Mouse (Mus musculus): ENCODE measurements at regions not wholly inside any gene's neighbourhood (a gene's known extent, or its start where the extent isn't known, plus 50 kb on each side); places are given as distances from the start of the nearest gene placed in this dataset.

DNA sequence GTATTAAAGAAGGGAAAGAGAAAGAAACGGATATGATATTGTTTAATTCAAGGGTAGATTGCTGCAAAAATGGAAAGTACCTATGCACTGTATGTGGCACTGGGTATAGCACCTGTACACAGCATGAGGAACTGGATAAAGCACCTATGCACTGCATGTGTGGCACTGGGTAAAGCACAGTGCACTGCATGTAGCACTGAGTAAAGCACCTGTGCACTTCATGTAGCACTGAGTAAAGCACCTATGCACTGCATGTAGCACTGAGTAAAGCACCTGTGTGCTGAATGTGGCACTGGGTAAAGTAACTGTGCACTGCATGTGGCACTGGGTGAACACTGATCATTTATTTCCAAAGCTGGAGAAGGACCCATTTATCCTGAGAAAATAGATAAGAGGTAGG is 280.2 kb upstream of the Fam49a start:
- no peak for DNase-seq (ENCODE audit: low spot score in 2 of 2)

DNA sequence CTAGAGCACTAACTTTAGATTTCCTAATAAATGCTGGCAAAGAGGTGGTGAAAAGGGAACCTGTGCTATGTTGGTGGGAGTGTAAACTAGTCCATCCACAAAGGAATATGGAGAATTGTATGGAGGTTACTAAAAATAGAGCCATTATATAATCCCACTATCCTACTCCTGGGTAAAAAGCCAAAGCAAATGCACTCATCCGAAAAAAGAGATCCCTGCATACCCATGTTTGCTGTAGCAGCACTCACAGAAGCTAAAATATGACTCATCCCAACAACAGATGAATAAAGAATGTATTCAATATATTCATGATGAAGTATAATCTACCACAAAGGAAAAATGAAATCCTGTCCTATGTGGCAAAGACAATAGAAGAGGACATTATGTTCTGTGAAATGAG is 268.4 kb upstream of the Fam49a start:
- DNase-seq (ENCODE audit: low spot score in 2 of 2), result no peak

DNA sequence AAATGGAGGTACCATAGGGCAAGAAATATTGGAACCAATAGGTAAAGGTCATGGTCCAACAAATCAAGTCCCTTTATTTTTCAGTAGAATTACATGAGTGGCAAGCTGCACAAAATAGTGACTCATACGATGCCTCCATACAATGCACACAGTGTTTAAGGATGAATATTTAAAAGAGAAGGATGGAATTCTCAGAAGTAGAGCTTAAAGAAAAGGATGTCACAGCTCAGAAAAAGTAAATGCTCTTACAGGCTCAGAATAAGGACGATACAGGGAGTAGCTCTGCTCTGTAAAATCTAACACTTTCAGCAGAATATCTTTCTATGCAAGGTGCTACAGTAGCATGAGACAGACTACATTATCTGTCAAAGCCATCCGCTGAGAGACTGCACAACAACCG is 262.7 kb upstream of the Fam49a start:
- DNase-seq (ENCODE audit: low spot score in 2 of 2), result no peak

DNA sequence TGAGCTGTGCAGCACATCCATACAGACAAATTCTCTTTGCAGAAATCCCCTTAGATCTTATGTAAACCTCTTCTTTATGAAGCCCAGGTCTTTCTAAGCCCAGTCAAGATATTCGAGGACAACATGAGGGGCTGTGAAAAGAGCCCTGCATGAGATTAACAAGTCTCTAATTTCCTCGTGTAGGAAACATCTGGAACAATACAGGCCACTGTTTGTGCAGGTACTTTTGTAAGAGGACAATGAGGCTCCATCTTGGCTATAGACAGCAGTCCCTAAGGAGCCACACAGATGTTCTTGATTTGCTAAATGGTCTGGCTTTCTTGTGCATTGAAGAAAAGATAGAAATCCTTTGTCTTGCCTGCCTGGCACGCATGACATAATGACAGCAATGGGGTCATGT is 259.5 kb upstream of the Fam49a start:
- no peak for DNase-seq (ENCODE audit: low spot score in 2 of 2)

DNA sequence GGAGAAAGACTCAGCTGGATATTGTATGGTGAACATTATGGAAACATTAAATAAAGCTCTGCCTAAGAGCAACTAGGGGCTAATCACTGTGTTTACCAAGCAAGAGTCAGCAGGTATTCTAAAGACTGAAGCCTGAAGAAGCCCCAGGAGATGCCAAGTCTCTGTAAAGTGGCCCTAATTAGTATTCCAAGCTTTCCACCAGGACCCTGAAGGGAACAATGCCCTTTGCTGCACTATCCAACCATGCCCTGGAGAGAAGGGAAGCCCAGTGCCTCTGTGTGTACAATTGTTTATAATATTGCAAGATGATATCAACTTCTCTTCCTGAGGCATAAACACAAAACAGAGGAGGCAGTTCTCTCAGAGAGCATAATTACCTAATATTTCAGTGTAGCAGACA is 251.3 kb upstream of the Fam49a start:
- DNase-seq (ENCODE audit: low spot score in 2 of 2), result no peak

DNA sequence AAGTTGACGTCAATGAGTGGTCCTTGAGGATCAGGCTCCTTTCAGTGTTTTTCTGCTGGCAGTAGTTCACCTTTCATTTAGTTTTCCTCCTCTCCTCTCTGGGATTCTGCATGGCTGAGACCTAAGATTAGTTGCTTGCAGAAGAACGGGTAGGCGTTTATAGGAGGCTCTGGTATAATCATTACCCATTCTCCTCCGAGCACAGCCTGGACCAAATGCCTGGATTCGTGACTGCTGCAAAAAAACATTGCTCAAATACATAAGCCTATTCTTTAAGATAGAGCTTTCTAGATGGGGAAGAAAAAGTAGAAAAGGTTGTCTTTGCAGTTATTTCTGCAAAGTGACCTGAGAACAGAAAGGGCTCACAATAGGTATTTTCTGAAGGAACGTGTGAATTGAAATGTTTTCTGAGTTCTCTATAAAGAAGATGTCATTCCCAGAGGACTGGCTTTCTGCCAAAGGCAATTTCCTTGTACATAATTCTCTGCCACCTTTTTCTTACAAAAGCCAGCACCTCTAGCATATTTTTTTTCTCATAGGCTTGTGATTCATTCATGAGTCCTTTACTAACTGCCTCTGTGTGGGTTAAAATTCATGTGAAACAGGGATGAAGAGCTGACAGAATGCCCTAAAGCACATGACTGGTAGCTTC is 238.0 kb upstream of the Fam49a start:
- DNase-seq (ENCODE audit: low spot score in 2 of 2), result peak; percentile 7 to 8

DNA sequence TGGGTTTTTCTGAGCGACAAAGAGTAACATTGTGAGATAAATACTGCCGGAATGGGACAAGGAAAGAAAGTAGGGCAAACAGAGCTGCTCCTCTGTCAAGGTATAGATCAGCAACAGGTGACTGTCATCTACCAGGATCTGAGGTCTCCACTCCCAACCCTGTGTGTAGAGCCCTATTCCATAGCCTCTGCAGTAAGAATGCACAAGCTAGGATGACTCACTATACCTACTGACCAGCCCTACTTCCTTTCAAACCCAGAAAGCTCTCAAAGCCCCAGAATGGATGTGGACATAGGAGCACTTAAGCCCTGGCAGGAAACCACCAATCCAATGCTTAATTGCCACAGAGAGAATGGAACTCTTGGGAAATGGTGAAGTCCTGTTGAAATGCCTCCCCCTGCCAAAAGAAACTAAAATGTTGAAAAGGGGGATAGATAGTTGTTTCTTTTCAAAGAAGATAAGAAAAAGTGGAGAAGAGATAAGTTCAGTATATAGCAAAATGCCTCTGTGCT is 231.8 kb upstream of the Fam49a start:
- DNase-seq (ENCODE audit: low spot score in 2 of 2), result no peak

DNA sequence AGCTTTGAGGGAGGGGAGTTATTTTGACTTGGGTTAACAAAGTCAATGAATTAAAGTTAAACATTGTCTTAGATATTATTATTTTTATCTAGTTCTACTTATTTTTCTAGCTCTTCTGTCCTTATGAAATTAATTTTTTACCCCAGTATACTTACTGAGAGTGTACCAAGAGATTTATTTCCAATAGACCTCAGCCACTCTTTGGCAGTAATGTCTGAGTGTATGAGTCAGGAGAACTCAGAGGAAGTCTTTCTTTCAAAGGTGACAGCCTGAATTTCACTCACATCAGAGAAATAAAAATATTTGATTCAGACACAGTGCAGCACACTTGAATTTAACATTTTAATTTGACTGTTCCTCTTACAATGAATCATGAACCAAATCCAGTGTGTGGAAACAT is 227.4 kb upstream of the Fam49a start:
- DNase-seq (ENCODE audit: low spot score in 2 of 2), result no peak

DNA sequence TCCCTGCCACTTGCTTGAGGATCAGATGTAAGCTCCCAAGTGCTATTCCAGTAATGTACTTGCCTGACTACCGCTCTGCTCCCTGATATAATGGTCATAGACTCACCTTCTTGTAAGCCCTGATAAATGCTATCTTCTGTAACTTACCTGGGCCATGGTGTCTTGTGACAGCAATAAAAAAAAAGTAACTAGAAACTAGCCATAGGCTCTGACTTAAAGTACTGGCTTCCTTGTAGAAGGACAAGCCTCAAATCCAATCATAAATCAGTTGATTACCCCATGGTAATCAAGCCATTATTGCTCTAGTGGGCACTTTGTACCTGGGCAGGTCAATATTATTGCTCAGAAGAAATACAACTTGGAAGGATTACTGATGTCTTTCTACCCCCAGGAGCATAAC is 222.7 kb upstream of the Fam49a start:
- no peak for DNase-seq (ENCODE audit: low spot score in 2 of 2)

DNA sequence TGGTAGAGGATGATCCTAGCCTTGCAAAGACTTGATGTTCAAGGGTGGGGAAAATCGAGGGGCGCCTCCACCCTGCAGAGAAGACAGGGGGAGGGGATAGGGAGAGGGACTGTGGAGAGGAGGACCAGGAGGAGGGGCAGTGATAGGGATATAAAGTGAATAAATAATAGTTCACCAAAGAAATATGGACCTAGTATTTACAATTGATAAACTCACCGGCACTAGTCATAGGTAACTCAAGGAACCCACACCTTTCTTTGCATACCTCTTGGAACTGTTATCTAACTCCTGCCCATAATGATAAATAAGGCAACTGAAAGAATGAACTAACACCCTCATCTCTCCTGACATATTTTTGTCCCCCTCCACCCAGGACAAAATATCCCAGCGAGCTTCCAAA is 199.7 kb upstream of the Fam49a start:
- no peak for DNase-seq (ENCODE audit: low spot score in 2 of 2)

DNA sequence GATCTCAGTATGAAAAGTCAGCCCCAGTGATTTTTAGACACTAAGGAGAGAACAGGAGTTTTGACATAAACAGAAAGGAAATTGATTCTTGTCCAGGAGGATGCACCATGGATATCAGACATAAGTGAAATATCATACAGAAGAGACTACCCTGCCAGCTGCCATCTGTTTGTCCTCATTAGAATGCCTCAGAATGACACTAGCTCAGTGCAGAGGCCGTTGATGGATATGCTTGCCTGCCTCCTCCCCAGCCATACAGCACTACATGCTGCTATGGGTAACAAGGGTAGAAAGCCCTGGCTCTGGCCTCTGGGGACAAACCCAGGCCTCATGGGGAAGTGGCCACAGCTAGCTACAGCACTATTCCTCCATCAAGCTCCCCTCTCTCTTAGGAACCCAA is 198.0 kb upstream of the Fam49a start:
- peak; percentile 4 for DNase-seq (ENCODE audit: low spot score in 2 of 2)

DNA sequence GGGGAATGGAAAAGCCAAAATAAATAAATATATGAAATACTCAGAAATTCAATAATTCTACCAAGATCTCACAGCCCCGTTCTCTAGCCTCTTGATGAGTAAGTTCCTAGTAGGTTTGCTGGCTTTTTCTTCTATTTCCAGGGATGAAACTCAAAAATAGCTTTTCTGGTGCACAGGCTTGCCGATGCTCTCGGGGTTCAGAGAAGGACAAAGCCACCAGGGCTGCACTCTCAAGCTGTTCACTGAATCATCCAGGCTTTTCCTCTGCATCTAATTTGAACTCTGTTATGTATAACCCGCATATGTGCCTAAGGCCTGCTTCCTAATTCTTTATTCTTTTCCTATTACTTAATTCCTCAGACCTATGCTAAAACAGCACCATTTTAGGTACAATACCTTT is 197.5 kb upstream of the Fam49a start:
- DNase-seq (ENCODE audit: low spot score in 2 of 2), result peak in 1 of 2 experiments; percentile 3

DNA sequence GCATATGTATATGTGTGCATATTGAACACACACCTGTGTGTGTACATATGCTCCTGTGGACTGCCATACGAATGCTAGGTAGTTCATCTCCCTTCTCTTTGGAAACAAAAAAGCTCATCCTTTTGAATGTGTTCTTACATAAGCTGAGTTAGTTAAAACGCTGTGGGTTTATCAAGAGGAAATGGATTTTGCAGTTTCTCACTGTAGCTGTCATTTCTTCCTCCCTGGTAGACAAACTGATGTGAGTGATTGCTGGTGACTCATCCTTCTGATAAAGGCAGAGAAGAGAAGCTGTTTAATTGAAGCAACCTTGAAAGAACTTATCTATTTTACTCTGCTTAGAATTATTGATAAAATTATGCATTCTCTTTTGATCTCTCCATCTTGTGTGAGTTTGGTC is 173.6 kb upstream of the Fam49a start:
- DNase-seq (ENCODE audit: low spot score in 2 of 2), result no peak
